Mouse (Mus musculus) limb, embryonic 15.5 days (tissue): ENCODE data around the gene Pacsin1. TPM values are rescaled to one million over a fixed set of nuclear protein-coding genes. Genes with fewer than 3 reads are reported as not detected.
A peak's percentile ranks its signal among the peaks of the same experiment; 100 is the strongest.

Source experiments
- ATAC-seq: fragments of 200-750 bp; cut with Nextera tagmentation; 2 replicates; pipeline ENCODE4 v1.8.0; 2017; ENCODE audit warnings: low read depth, moderate TSS enrichment; ENCODE audit not compliant: insufficient number of reproducible peaks, low FRiP score, low TSS enrichment
- H3K27ac ChIP-seq: fragments of 300-500 bp; sonication (generic); 2 replicates; pipeline ENCODE4 v1.5.1; 2015; ENCODE audit warnings: moderate library complexity, mild to moderate bottlenecking, inconsistent platforms
- H3K27me3 ChIP-seq: fragments of 300-500 bp; sonication (generic); 2 replicates; pipeline ENCODE4 v1.6.1; 2015; ENCODE audit warnings: inconsistent platforms
- H3K36me3 ChIP-seq: fragments of 300-500 bp; sonication (generic); 2 replicates; pipeline ENCODE4 v1.6.1; 2015; ENCODE audit warnings: inconsistent platforms
- H3K4me1 ChIP-seq: fragments of 300-500 bp; sonication (generic); 2 replicates; pipeline ENCODE4 v1.6.1; 2015; ENCODE audit warnings: inconsistent platforms
- H3K4me2 ChIP-seq: fragments of 300-500 bp; sonication (generic); 2 replicates; pipeline ENCODE4 v1.6.1; 2015; ENCODE audit warnings: mild to moderate bottlenecking, inconsistent platforms
- H3K4me3 ChIP-seq: fragments of 300-500 bp; sonication (generic); 2 replicates; pipeline ENCODE4 v1.5.1; 2015; ENCODE audit warnings: mild to moderate bottlenecking, inconsistent platforms
- H3K9ac ChIP-seq: fragments of 300-500 bp; sonication (generic); 2 replicates; pipeline ENCODE4 v1.6.1; 2015; ENCODE audit warnings: inconsistent platforms
- H3K9me3 ChIP-seq: fragments of 300-500 bp; sonication (generic); 2 replicates; pipeline ENCODE4 v1.6.1; 2016; ENCODE audit warnings: inconsistent platforms
- WGBS: fragments of 180-500 bp; shearing (Covaris S2); methylation state at CpG from one replicate; pipeline ENCODE4 v1.1.7; 2015; 5-methylcytosine and 5-hydroxymethylcytosine counted together
- polyA plus RNA-seq: library from polyadenylated mRNA; unstranded; fragments of >200 nt; fragmentation: Nextera tagmentation; extraction: Ambion mirVana; gene quantifications from 2 replicates; pipeline ENCODE4 v1.2.1, GENCODE M21; 2015

The Pacsin1 gene
- polyA plus RNA-seq, 1 experiment from 2014 or later = 2.5 TPM

DNA sequence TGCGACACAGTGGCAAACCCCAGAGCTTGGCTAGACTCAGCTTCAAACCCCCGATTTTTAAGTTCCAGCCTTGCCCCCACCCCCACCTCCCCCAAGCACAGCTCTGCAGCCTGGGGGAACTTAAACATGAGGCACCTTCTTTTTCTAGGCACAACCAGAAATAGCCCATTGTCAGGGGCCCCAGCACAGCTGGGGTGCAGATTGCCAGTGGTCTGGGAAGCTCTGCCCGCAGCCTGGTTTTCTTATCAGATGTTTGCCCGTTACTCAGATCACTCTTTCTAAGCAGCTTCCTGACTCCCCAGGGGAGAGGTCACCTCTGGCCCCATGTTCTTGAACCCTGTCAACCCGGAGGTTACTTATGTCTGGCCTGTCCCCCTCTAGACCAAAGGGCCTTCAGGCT, 1.1 kb downstream of the Pacsin1 start:
- no peak for ATAC-seq
- Histone ChIP-seq H3K4me2 (no peak overlapping the region), H3K4me3 (peak overlapping the region; percentile 44; the same call in 1 of the 2 replicates), H3K36me3 (no peaks in the 10 kb centered on the region), H3K27me3 (peaks cover 33% of the 10 kb centered on the region), H3K27ac (no peak overlapping the region), H3K9ac (no peak overlapping the region), H3K9me3 (no peaks in the 10 kb centered on the region), H3K4me1 (peaks cover 16% of the 10 kb centered on the region)
- WGBS = 14% methylated on average over 5 of the region's 5 CpGs

DNA sequence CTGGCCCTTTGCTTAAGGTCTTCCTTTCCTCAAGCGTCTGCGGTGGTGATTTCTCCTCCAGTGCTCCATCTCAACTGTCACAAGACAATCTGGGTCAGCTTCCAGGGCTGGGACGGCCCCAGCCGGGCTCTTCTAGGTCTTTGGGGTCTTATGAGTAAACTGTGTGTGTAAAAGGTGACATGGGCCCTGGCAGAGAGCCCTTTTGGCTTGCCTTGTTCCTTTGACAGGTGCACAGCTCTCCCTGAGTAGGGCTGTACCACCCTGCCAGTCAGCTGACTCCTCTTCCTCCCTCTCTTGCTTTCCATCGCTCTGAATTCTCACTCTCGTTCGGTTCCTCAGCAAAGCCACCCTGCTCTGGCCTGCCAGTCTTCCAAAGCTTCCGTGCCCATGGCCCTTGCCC, 1.8 kb downstream of the Pacsin1 start:
- WGBS = 70% methylated on average over 8 of the region's 8 CpGs
- peaks cover 16% of the 10 kb centered on the region for H3K4me1 ChIP-seq
- no peak overlapping the region for H3K27ac ChIP-seq
- ATAC-seq = no peak
- peaks cover 33% of the 10 kb centered on the region for H3K27me3 ChIP-seq
- H3K9me3 ChIP-seq = no peaks in the 10 kb centered on the region
- no peaks in the 10 kb centered on the region for H3K36me3 ChIP-seq
- no peak overlapping the region for H3K4me2 ChIP-seq
- no peak overlapping the region for H3K9ac ChIP-seq
- H3K4me3 ChIP-seq = no peak overlapping the region

DNA sequence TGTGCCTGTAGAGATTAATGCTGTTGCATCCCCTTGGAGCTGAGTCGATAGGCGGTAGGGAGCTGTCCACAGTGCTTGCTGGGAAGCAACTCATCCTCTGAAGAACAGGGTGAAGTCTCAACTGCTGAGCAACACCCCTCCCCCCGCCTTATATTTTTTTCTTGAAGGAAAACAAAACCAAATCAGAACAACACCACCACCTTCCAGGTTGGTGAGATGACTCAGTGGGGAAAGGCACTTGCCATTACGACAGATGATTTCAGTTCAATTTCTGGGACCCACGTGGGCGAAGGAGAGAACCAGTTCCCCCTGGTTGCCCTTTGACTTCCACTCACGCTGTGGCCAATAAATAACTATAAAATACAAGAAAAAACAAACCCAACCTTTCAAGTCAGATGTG, 3.5 kb downstream of the Pacsin1 start:
- Histone ChIP-seq H3K36me3 (no peaks in the 10 kb centered on the region), H3K4me2 (no peak overlapping the region), H3K4me3 (no peak overlapping the region), H3K27me3 (peaks cover 29% of the 10 kb centered on the region), H3K9ac (no peak overlapping the region), H3K27ac (no peak overlapping the region), H3K4me1 (peaks cover 16% of the 10 kb centered on the region), H3K9me3 (no peaks in the 10 kb centered on the region)
- 70% methylated on average over 7 of the region's 7 CpGs for WGBS
- ATAC-seq = no peak

DNA sequence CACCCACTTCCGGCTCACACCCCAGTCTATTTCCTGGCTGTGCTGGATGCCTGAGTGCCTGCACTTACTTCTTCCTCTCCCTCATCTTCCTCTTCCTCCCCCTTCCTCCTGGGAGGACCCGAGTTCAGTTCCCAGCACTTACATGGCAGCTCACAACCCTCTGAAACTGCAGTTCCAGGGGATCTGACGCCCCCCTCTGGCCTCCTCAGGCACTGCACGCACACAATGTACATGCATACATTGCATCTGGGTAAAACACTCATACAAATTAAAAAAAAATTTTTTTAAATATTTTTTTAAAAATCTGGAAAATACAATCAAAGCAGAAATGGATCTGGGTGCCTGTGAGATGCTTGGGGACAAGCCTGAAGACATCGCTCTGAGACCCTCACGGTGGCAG, 16.4 kb downstream of the Pacsin1 start:
- ATAC-seq = no peak
- Histone ChIP-seq H3K36me3 (no peaks in the 10 kb centered on the region), H3K27ac (no peak overlapping the region), H3K27me3 (no peaks in the 10 kb centered on the region), H3K4me3 (no peak overlapping the region), H3K9me3 (no peaks in the 10 kb centered on the region), H3K4me2 (no peak overlapping the region), H3K4me1 (no peaks in the 10 kb centered on the region), H3K9ac (no peak overlapping the region)
- 82% methylated on average over 6 of the region's 6 CpGs for WGBS

DNA sequence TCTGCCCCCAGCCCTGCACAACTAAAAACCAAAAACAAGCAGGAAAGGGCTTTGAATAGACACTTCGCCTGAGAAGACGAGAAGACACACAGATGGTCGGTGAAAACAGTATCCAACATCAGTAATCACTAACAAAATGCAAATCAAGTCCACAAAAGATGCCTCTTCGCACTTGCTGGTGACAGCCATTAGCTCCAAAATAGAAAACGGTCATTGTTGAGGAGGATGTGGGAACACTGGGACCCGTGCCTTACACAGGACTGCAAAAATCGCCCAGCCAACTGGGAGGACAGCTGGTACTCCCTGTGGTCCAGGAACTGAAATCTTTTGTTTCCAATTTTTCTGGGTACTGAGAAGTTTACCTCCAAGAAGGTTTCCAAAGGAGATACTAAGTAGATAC, 18.6 kb downstream of the Pacsin1 start:
- Histone ChIP-seq H3K4me3 (no peak overlapping the region), H3K4me2 (no peak overlapping the region), H3K27me3 (no peaks in the 10 kb centered on the region), H3K27ac (no peak overlapping the region), H3K36me3 (no peaks in the 10 kb centered on the region), H3K9me3 (no peaks in the 10 kb centered on the region), H3K4me1 (no peaks in the 10 kb centered on the region), H3K9ac (no peak overlapping the region)
- no peak for ATAC-seq
- 86% methylated on average over 7 of the region's 7 CpGs for WGBS

DNA sequence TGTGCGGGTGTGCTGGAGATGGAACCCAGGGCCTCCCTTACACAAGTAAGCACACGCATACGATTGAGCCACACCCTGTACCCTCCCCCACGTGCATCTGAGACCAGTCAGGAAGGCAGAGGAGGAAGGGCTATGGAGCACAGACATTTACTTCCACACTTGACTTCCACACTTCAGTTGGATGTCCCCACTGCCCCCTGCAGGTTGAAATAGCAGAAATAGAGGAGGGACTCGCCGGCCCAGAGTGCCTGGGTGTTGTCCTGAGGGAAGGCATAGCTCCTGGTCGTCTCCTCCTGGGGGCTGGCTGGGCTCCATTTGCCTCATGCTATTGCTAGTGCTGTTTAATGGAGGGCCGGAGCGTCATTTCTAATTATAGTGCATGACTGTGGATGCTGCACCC, 20.1 kb downstream of the Pacsin1 start:
- no peaks in the 10 kb centered on the region for H3K27me3 ChIP-seq
- H3K36me3 ChIP-seq = no peaks in the 10 kb centered on the region
- H3K9ac ChIP-seq = no peak overlapping the region
- H3K4me1 ChIP-seq = peaks cover 12% of the 10 kb centered on the region; the same call in 1 of the 2 replicates
- no peak overlapping the region for H3K4me3 ChIP-seq
- no peaks in the 10 kb centered on the region for H3K9me3 ChIP-seq
- no peak for ATAC-seq
- WGBS = 52% methylated on average over 9 of the region's 9 CpGs
- H3K27ac ChIP-seq = no peak overlapping the region
- no peak overlapping the region for H3K4me2 ChIP-seq

DNA sequence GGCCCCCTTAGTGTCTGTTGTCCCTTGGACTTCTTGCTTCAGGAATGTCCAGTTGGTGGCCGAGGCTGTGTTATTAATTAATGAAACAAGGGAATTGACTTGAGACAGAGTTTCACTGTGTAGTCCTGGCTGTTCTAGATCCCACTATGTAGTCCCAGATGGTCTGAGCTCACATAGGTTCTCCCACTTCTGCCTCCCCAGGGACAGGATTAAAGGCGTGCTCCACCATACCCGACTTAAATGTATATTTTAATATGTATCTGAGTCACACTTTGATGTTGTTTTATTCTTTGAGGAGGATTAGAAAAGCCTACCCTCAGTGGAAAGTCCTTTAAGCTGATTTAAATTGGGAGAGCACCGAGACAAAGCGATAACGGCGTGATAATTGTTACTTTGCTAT, 21.0 kb downstream of the Pacsin1 start:
- Histone ChIP-seq H3K4me3 (no peak overlapping the region), H3K36me3 (no peaks in the 10 kb centered on the region), H3K9me3 (no peaks in the 10 kb centered on the region), H3K4me1 (peaks cover 12% of the 10 kb centered on the region; the same call in 1 of the 2 replicates), H3K4me2 (no peak overlapping the region), H3K27ac (no peak overlapping the region), H3K27me3 (no peaks in the 10 kb centered on the region), H3K9ac (no peak overlapping the region)
- ATAC-seq = no peak
- 60% methylated on average over 7 of the region's 7 CpGs for WGBS

GRCm38 (mm10) chr17:27677756-27678155, 22.4 kb downstream of the Pacsin1 start:
- Histone ChIP-seq H3K27me3 (no peaks in the 10 kb centered on the region), H3K4me3 (no peak overlapping the region), H3K9me3 (no peaks in the 10 kb centered on the region), H3K36me3 (no peaks in the 10 kb centered on the region), H3K4me2 (no peak overlapping the region), H3K4me1 (peaks cover 12% of the 10 kb centered on the region; the same call in 1 of the 2 replicates), H3K27ac (no peak overlapping the region), H3K9ac (no peak overlapping the region)
- 86% methylated on average over 5 of the region's 5 CpGs for WGBS
- no peak for ATAC-seq

- ATAC-seq = no peak
- H3K9me3 ChIP-seq = no peaks in the 10 kb centered on the region
- H3K27me3 ChIP-seq = peaks cover 1% of the 10 kb centered on the region; the same call in 1 of the 2 replicates
- H3K9ac ChIP-seq = no peak overlapping the region
- H3K4me1 ChIP-seq = peaks cover 12% of the 10 kb centered on the region; the same call in 1 of the 2 replicates
- H3K4me2 ChIP-seq = no peak overlapping the region
- no peak overlapping the region for H3K4me3 ChIP-seq
- 39% methylated on average over 11 of the region's 11 CpGs for whole genome bisulfite sequencing
- no peak overlapping the region for H3K27ac ChIP-seq
- no peaks in the 10 kb centered on the region for H3K36me3 ChIP-seq
Observed at GRCm38 (mm10) chr17:27678924-27679813, 23.9 kb downstream of the Pacsin1 start.

- Histone ChIP-seq H3K27ac (no peak overlapping the region), H3K9me3 (no peaks in the 10 kb centered on the region), H3K4me1 (peaks cover 24% of the 10 kb centered on the region), H3K4me3 (peak overlapping the region; percentile 44), H3K4me2 (peak overlapping the region; percentile 94), H3K27me3 (peaks cover 39% of the 10 kb centered on the region), H3K36me3 (no peaks in the 10 kb centered on the region), H3K9ac (0 out of 2 replicates have a peak overlapping the region, but pooled peaks have one; percentile 26)
- WGBS = 1% methylated on average over 48 of the region's 53 CpGs
- ATAC-seq = 0 out of 2 replicates have a peak, but pooled peaks have one; percentile 46
Observed at GRCm38 (mm10) chr17:27684886-27685549, 29.7 kb downstream of the Pacsin1 start.

GRCm38 (mm10) chr17:27685550-27685913, 30.2 kb downstream of the Pacsin1 start:
- H3K4me1 ChIP-seq = peaks cover 22% of the 10 kb centered on the region
- H3K9ac ChIP-seq = no peak overlapping the region
- no peaks in the 10 kb centered on the region for H3K9me3 ChIP-seq
- H3K27me3 ChIP-seq = peaks cover 39% of the 10 kb centered on the region
- WGBS = 2% methylated on average over 11 of the region's 11 CpGs
- peak overlapping the region; percentile 44 for H3K4me3 ChIP-seq
- no peaks in the 10 kb centered on the region for H3K36me3 ChIP-seq
- no peak for ATAC-seq
- H3K27ac ChIP-seq = no peak overlapping the region
- H3K4me2 ChIP-seq = peak overlapping the region; percentile 94

- ATAC-seq = no peak
- Histone ChIP-seq H3K27ac (no peak overlapping the region), H3K9ac (no peak overlapping the region), H3K4me3 (no peak overlapping the region), H3K4me1 (peaks cover 22% of the 10 kb centered on the region), H3K27me3 (peaks cover 39% of the 10 kb centered on the region), H3K4me2 (no peak overlapping the region), H3K9me3 (no peaks in the 10 kb centered on the region), H3K36me3 (no peaks in the 10 kb centered on the region)
- 39% methylated on average over 5 of the region's 5 CpGs for WGBS
Observed at GRCm38 (mm10) chr17:27686395-27686794, 31.1 kb downstream of the Pacsin1 start.
